Comparison of ENCODE assay signal across 26 mouse cellular contexts in the genomic region with DNA sequence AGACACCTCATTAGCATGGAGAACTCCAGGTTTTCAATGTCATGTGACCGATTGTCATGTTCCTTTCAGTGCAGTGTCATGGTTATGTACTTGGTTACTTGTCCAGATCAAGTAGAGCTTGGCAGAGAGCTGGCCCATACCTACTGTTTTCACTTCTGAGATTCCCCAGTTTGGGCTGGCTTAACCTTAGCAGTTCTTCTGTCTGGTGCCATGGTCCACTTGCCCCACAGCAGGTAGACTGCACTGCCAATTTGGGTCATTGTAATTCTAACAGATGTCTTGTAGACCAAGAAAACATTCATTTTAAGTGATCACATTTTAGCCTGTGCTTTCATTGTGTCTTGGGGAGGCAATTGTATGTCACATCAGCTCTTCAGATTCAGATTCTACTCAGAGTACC.
"Had no signal": no experiment of that assay in that cellular context is flagged by ENCODE, and none has a peak within 500 bp of the region (broad histone marks: within the 10 kb centered on the region; RNA-seq: fewer than 3 reads in every experiment).

No protein-coding gene starts in this region.

- H3K27me3 ChIP-seq: heart, embryonic 12.5 days; hindbrain, embryonic 12.5 days; hindbrain, embryonic 15.5 days; kidney, embryonic 15.5 days; limb, embryonic 13.5 days; limb, embryonic 15.5 days; liver, embryonic 12.5 days had no signal

- ATAC-seq: hindbrain, postnatal 0 days; intestine, embryonic 16.5 days; liver, embryonic 12.5 days had no signal

- DNase-seq: gastrocnemius, postnatal 10 days; gastrocnemius, postnatal 25 days; heart, adult 18-20 months; heart, postnatal 10 days; heart, postnatal 4 days; kidney, adult 11 months; kidney, adult 2 months; kidney, adult 9 months; kidney, postnatal 14 days; kidney, postnatal 36 days; layer of hippocampus, adult 9-11 months; layer of hippocampus, postnatal 36 days; left cerebral cortex, postnatal 4 days had no signal

- H3K4me3 ChIP-seq: heart, embryonic 10.5 days; heart, embryonic 12.5 days; hindbrain, embryonic 10.5 days; hindbrain, embryonic 12.5 days; hindbrain, embryonic 15.5 days; kidney, embryonic 15.5 days; limb, embryonic 13.5 days; limb, embryonic 15.5 days; liver, embryonic 12.5 days had no signal

- H3K4me2 ChIP-seq: heart, embryonic 12.5 days; hindbrain, embryonic 12.5 days; hindbrain, embryonic 15.5 days; kidney, embryonic 15.5 days; limb, embryonic 13.5 days; limb, embryonic 15.5 days; liver, embryonic 12.5 days had no signal

- H3K9me3 ChIP-seq: heart, embryonic 10.5 days; heart, embryonic 12.5 days; hindbrain, embryonic 10.5 days; hindbrain, embryonic 12.5 days; hindbrain, embryonic 15.5 days; kidney, embryonic 15.5 days; limb, embryonic 13.5 days; limb, embryonic 15.5 days; liver, embryonic 12.5 days had no signal

- H3K4me1 ChIP-seq: heart, embryonic 10.5 days; heart, embryonic 12.5 days; hindbrain, embryonic 10.5 days; hindbrain, embryonic 12.5 days; hindbrain, embryonic 15.5 days; kidney, embryonic 15.5 days; limb, embryonic 13.5 days; limb, embryonic 15.5 days; liver, embryonic 12.5 days had no signal

- H3K9ac ChIP-seq: heart, embryonic 12.5 days; hindbrain, embryonic 12.5 days; hindbrain, embryonic 15.5 days; kidney, embryonic 15.5 days; limb, embryonic 13.5 days; limb, embryonic 15.5 days; liver, embryonic 12.5 days; liver, embryonic 14.5 days had no signal

- H3K27ac ChIP-seq: heart, embryonic 10.5 days; hindbrain, embryonic 10.5 days; hindbrain, embryonic 12.5 days; hindbrain, embryonic 15.5 days; hindbrain, postnatal 0 days; kidney, embryonic 15.5 days; kidney, postnatal 0 days; limb, embryonic 13.5 days; limb, embryonic 15.5 days; liver, embryonic 12.5 days; liver, embryonic 14.5 days had no signal

- H3K36me3 ChIP-seq: heart, embryonic 10.5 days; heart, embryonic 12.5 days; hindbrain, embryonic 10.5 days; hindbrain, embryonic 12.5 days; hindbrain, embryonic 15.5 days; kidney, embryonic 15.5 days; limb, embryonic 13.5 days; limb, embryonic 15.5 days; liver, embryonic 12.5 days had no signal
